Mouse (Mus musculus) frontal cortex, adult 2 months (tissue): ENCODE measurements at regions not wholly inside any gene's neighbourhood (a gene's known extent, or its start where the extent isn't known, plus 50 kb on each side); places are given as distances from the start of the nearest gene placed in this dataset.
A peak's percentile ranks its signal among the peaks of the same experiment; 100 is the strongest.
"Not testable (repeated sequence)": the region's sequence is repeated elsewhere in the genome, so short reads cannot be mapped to it uniquely, and the experiment has no call there.

Source experiments
- DNase-seq, 2 experiments: peaks; one replicate each; pipeline ENCODE4 v3.0.0; 2022; ENCODE audit warnings: low spot score in 1 of 2; ENCODE audit errors: extremely low spot score in 1 of 2

DNA sequence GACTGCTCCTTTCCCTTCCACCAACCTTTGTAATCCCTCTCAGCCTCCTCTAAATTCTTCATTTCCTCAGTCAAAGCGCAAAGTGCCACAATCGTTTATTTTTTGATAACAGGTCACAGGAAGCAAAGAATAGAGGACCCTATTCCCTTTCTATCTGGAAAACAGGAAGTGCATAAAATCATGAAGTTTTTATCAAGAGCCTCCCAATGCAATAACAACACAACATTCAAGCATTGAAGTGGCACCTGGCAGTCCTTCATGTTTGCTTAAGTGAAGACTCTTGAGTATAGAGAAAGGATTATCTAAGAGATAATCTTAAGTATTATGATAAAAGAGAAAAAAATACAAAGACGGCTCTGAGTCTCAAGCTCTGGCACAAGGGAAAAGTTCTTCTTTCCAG lies 111.9 kb downstream of the Ibtk start:
- DNase-seq: no peak

DNA sequence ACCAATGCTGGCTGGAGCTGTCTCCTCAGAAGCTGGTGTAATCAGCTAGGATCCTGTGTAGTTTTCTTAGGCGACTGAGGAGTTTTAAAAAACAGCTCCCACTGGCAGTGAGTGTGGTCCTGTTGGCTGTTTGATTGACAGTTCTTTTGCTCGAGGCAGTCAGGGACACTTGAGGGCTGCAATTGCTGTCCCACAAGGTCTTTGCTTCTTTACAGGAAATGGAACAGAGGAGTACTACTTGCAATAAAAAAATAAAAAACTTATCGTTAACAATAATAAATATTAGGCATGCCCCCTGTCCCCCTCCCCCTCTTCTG lies 113.0 kb downstream of the Ibtk start:
- DNase-seq: no peak

- no peak for DNase-seq
Observed at GRCm38 (mm10) chr9:85635438-85636130, 113.5 kb downstream of the Ibtk start.

GRCm38 (mm10) chr9:85634786-85635185 lies 114.3 kb downstream of the Ibtk start:
- not testable (repeated sequence) for DNase-seq

DNA sequence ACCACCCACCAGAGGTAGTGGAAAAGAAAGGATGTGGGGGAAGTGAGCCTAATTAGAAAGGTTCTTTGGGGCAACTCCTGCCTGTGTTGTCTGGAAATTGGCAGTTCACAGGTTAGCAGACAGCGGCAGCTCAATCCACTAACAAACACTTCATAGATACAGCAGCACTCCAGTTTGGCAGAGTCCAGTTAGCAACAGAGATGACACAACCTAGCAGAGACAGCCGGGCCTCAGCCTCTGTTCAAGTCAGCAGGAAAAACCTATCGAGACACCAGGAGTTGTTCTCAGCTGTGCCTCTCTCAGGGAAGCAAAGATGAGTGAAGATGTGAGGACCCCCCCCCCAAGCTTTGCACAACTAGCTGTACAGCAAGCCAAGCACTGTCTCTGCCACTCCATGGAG lies 131.2 kb downstream of the Ibtk start:
- no peak for DNase-seq

DNA sequence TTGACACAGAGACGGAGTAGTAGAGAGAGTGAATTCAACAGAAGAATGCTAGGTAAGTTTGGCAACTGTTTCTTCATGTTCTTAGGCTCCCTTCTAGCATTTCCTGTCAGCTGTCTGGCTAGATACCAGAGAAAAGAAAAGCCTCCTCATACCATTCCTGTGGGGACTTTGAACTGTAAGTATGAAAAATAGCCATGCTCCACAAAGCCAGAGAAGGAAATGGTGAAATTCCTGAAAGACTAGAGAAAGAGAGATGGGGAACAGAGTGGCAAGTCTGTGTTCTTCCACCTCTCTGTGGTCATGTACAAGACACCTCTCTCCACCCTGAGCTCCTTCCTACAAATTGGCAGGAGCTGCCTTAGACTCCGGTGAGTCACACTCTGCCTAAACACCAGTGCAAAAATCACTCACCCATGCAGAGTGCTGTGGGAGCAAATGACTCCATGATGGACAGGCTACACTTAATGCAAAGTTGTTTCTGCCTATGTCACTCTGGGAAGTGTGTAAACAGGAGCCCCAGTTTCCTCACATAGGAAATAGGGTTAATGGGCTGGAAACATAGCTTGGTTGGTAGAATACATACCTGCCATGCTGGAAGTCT lies 131.9 kb downstream of the Ibtk start:
- DNase-seq: no peak

DNA sequence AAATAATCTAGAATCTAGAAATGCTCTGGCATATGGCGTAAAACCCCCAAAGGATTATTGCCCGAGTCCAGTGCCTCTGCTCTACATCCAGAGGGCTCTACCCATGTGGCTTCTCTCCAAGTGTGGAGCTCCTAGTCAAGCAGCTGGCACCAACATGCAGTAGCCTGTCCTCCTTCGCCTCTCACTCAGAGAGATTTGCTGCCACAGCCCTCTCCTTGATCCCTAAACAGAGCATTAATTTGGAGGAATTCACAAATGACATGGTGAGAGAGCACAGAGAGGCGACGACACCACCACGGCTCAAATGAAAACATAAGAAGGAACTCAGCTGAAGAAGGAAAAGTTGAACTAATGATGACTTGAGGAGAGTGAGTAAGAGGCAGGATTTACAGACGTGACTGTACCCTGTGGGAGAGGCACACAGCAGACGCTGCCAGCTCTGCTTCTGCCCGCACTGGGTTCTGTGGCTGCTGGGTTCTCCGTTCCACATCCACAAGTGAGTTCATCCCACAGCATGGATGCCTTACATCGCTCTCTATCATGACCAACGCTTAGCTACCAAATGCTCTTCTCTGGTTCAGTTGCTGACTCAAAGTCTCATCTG lies 132.8 kb downstream of the Ibtk start:
- no peak for DNase-seq

GRCm38 (mm10) chr9:85609152-85609551 lies 140.0 kb downstream of the Ibtk start:
- peak; percentile 14 to 23 for DNase-seq

GRCm38 (mm10) chr9:85596959-85597358 lies 152.2 kb downstream of the Ibtk start:
- DNase-seq: peak in 1 of 2 experiments; percentile 44

GRCm38 (mm10) chr9:85593867-85594266 lies 155.3 kb downstream of the Ibtk start:
- DNase-seq: no peak

GRCm38 (mm10) chr9:85592639-85593038 lies 156.5 kb downstream of the Ibtk start:
- no peak for DNase-seq

- peak in 1 of 2 experiments; percentile 43 for DNase-seq
Observed at GRCm38 (mm10) chr9:85589210-85589609, 159.9 kb downstream of the Ibtk start.

- peak in 1 of 2 experiments; percentile 53 for DNase-seq
Observed at GRCm38 (mm10) chr9:85588077-85588476, 161.1 kb downstream of the Ibtk start.

- DNase-seq: peak in 1 of 2 experiments; percentile 22
Observed at GRCm38 (mm10) chr9:85581028-85581595, 168.0 kb downstream of the Ibtk start.

- no peak for DNase-seq
Observed at GRCm38 (mm10) chr9:85577812-85578211, 171.3 kb downstream of the Ibtk start.

DNA sequence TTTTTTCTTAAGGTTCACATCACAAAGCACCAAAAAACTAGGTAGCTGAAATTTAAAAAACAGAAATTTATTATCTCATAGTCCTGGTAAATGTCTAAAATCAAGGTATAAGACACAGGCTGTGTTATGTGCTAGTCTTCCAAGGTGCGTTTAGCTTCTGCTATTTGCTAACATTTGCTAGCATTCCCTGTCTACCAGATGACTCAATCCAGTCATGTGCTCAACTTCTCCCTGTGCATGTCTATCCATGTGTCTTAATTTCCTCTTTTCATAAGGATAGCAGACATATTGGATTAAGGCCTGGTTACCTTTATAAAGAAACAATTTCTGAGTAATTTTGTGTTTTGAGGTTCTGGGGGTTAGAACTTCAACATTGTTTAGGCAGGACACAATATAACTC lies 171.8 kb downstream of the Ibtk start:
- no peak for DNase-seq

- no peak for DNase-seq
Observed at GRCm38 (mm10) chr9:85568877-85569276, 180.3 kb downstream of the Ibtk start.

DNA sequence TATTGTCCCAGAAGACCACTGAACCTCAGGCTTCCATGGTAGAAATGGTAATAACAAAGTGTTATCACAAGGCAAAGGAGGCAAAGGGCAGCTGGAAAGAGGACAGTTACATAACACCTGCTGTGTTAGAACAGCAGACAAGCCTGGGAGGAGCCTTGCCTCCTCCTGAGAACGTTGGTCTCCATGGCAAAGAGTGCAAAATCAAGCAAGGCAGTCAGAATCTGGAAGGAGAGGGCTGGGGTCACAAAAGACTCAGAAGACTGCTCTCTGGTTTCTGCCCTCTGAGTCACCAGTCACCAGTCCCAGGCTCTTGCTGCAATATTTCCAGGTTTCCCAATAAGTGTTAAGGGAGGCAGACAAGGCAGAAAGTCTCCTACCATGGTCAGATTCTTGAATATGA lies 197.3 kb downstream of the Ibtk start:
- no peak for DNase-seq

- no peak for DNase-seq
Observed at GRCm38 (mm10) chr9:85550455-85550854, 198.7 kb downstream of the Ibtk start.

- no peak for DNase-seq
Observed at GRCm38 (mm10) chr9:85546226-85546625, 202.9 kb downstream of the Ibtk start.

DNA sequence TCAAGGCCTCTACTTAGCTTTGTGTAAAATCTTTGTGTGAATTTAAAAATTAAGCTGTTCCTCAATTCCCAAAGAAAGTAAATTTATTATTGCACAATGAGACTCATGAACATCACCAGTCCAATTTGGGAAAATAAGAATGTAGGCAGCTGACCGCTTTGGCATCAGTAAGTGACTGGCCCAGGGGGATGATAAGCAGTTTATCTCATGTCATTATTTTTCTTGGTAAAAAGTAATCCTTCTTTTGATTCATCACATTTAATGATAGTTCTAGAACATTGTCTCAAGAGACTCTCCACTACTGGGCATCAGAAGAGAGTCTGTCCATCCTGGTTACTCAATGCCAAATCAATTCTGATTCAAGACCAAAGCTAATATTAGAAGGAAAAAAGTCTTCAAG lies 203.6 kb downstream of the Ibtk start:
- no peak for DNase-seq

GRCm38 (mm10) chr9:85538557-85538956 lies 210.6 kb downstream of the Ibtk start:
- DNase-seq: no peak
